Mouse (Mus musculus) embryo, embryonic 11.5 days (tissue): ENCODE measurements around the gene Slc9a3r1.

Experiments
- DNase-seq: peaks from one replicate; pipeline ENCODE4 v3.0.0-alpha.2; 2012; ENCODE audit warnings: low read depth, low spot score

The Slc9a3r1 gene

GRCm38 (mm10) chr11:115162832-115163480 lies at the start of gene Slc9a3r1:
TSS of gene Slc9a3r1 (plus strand) at chr11:115163341.
- peak; percentile 94 for DNase-seq

GRCm38 (mm10) chr11:115119409-115119808 lies 43.7 kb upstream of the Slc9a3r1 start:
- DNase-seq, result no peak

GRCm38 (mm10) chr11:115128483-115128882 lies 34.7 kb upstream of the Slc9a3r1 start:
- DNase-seq, result no peak

DNA sequence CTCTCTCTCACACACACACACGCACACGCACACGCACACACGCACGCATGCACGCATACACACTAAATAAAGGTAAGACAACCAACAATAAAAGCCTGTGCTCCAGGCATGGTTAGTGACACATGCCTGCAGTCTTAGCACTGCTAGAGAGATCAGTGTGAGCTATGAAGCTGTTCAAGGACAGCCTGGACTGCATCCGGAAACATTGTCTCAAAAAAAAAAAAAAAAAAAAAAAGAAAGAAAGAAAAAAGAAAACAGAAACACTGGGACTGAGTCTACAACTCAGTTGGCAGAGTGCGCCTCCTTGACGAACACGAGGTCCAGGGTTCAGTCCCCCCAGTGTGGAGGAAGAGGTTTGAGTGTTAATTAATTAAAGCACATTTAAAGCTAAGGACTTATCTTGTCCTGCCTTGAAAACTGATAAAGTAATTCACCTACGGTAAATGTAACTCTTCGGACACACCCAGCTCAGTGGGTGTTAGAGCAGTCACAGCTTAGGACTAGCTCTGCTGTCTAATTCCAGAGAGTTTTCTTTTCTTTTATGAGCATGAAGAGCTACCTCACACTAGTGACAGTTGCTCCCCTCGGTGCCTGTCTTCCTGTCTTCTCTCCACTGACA lies 33.5 kb upstream of the Slc9a3r1 start:
- no peak for DNase-seq

GRCm38 (mm10) chr11:115131768-115132381 lies 31.3 kb upstream of the Slc9a3r1 start:
- DNase-seq, result no peak

DNA sequence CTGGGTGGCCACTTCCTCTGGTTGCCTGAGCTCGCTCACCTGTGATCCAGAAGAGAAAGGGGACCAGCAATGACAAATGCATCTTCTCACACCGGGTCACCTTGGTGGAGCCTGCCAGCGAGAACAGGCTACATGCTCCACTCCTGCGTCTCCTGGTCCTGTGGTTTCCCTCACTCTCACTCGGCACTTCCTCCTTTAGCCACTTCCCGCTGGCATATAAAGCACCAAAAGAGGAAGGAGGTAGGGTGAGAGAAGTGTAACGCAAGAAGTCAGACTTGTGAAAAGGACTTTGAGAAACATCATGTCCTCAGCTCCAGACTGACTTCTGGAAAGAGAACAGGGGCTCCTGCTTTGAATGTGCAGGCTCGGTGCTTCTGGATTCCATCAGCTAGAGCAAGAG lies 29.3 kb upstream of the Slc9a3r1 start, which contains the start of gene Cd300lf:
TSS of gene Cd300lf (minus strand) at position 193 of the 400 bp plus-strand sequence.
- DNase-seq, result no peak

DNA sequence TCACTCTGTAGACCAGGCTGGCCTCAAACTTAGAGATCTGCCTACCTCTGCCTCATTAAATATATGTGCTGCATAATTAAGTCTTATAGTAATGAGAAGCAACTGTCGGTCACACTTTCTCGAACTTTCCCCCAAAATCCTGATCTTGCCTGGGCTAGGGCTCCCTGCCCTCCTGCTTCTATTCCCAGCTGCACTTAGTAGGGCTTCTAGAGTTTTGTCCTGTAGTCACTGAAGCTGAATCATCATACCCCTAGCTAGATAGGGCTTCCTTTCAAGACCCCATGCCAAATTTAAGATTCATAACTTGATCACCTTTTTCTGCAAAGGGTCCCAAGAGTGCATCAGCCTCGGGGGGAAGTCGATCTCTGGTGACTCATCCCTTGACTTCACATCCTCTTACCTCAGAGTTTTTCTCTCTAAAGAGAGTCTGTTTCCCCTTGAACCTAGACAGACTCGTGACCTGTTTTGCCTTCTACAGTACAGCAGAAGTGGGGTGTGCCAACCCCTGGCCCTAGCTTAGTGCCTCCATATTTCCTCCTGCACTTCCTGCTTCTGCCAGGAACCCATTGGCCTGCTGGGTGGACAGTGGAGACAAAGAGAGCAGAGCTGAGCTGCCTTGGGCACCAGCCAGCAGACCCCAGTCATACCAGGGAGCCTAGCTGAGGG lies 24.4 kb upstream of the Slc9a3r1 start:
- DNase-seq, result no peak

DNA sequence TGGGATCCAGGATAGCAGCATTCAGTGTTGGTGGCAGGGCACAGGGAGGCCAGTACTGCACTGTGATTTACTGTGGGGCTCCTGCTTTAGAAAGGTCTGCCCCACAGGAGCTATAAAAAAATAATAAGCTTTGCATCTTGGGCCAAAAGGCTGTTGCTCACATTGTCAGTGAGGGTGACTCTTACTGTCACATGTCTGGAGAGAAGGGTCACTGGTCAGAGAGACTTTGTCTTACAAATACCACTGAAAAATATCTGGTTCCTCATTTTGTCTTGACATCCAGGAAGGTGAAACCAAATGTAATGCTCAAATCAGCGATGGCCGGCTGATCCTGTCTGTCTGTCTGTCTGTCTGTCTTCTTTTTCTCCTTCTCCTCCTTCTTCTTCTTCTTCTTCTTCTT lies 21.2 kb upstream of the Slc9a3r1 start:
- DNase-seq, result no peak

- no peak for DNase-seq
Measured at GRCm38 (mm10) chr11:115147813-115148212, 15.3 kb upstream of the Slc9a3r1 start.

GRCm38 (mm10) chr11:115150741-115151254 lies 12.3 kb upstream of the Slc9a3r1 start:
- DNase-seq, result no peak

DNA sequence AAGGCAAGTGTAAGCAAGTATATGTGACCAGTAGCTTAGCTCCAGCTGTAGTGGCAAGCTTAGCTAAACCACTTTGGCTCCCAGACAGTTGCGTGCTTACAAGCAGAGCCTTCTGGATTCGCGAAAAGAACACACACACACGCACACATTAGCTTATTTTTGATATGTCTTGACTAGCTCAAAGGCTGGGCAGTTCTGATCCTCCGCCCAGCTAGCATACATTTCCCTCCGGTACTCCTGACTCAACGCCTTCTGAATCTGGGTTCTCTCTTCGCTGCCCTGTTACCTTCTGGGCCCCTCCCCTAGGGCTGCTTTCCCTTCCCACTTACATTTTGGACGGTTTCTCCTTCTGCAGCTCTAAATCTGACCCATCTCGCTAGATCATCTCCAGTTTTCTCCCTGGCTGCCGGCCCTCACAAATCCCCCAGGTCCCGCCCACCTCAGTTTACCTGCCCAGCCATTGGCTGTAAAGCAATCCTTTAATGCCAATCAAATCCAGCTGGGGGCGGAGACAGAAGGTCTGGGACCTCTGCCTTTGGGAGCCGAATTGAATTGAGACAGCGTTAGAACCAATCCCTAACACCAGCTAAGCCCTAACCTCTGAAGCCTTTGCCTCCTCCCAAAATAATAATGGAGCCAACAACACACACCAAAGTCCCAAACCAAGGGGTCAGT lies 11.2 kb upstream of the Slc9a3r1 start:
- no peak for DNase-seq

DNA sequence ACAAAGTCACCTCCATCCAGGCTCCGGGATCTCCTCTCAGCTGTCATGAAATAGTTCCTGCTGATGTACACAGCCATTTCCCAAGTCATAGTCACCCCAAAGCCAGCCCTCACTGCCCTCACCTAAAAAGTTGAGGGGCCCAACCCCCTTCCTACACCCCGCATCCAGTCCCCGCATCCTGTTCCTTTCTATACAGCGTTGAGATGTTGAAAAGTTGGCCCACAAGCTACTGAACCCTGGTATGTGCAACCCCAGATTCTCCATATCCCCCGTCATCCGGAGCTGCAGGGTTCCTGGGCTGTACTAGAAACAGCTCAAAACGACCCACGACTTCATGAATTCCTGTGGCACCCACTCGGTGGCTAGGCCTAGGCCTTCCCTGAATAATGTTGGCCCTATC lies 10.1 kb upstream of the Slc9a3r1 start:
- no peak for DNase-seq

DNA sequence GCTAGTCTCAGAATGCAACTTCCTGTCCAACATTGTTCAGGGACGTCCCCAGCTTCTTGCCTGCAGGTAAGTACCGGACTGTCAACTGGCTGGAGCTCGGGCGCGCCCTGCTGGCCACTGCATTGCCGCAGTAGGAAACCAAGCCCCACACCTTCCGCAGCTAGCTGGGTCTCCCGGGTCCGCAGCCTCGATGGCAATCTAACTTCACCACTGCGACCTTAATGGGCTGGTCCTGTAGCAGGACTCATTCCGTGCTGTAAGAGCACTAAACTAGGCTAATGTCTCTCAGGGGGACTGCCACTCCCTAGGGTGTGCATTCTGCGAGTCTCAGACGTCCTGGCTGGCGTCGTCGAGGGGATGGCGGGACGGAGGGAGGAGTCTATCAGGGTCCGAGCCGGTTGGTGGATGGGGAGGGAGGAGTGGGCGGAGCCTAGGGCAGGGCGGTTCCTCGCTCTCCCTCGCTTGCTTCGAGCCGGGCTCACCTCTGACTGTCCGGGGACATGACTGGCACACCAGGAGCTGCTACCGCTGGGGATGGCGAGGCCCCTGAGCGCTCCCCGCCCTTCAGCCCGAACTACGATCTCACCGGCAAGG lies 9.3 kb upstream of the Slc9a3r1 start:
- DNase-seq, result no peak

- no peak for DNase-seq
Measured at GRCm38 (mm10) chr11:115155053-115155634, 8.0 kb upstream of the Slc9a3r1 start.

DNA sequence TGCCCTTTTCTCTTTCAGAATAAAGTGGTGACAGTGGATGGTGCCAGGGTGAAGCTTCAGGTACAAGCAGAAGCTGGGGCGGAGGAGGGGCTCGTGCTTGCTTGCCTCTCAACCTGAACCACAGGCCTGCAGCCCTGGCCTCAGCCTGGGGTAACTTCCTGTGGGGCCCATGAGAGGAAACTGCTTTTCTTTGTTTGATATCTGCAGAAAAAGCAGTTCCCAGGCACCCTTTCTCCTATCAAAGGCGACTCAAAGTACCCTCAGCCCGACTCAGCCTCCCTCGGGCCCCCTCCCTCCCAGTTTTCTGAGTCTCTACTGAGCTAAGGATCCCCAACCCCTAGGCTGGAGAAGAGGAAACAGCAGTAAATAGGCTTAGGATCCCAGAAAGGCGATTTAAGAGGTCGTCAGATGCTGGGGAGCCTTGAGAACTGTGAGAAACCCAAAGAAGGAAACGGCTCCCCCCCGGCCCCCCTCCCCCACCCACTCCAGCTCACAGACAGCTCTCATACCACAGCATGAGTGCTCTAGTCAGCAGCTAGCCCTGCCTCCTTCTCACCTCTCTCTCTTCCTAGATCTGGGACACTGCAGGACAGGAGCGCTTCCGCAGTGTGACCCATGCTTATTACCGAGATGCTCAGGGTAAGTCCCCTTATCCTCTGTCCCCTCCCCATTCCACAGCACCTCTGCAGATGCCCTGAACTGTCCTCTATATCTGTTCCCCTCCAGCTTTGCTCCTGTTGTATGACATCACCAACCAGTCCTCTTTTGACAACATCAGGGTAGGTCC lies 5.0 kb upstream of the Slc9a3r1 start:
- DNase-seq, result no peak

DNA sequence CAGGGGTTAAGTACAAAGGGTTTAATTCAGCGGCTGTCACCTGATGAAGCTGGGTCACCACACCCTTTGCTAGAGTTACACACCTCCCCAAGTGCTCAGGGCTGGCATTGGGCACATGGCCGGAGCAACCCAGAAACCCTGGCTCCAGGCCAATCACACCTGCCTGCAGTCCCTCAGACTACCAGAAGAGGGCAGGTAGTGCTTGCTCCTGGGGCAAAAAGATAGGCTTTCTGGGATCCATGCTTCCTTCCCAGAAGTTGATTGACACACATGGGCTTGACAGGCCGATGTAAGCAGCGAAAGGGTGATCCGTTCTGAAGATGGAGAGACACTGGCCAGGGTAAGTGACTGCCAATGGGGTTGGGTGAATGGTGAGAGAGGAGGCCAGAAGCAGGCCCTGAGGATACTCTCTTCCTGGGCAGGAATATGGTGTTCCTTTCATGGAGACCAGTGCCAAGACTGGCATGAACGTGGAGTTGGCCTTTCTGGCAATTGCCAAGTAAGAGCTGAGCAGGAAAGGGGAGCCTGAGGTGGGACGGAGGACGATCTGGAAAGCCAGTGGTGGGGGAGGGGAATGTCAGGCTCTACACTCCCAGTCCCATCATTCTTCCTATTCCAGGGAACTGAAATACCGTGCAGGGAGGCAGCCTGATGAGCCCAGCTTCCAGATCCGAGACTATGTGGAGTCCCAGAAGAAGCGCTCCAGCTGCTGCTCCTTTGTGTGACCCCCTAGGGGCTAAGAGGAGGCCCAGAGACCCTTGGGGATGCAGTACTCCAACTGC lies 2.9 kb upstream of the Slc9a3r1 start:
- DNase-seq, result no peak

DNA sequence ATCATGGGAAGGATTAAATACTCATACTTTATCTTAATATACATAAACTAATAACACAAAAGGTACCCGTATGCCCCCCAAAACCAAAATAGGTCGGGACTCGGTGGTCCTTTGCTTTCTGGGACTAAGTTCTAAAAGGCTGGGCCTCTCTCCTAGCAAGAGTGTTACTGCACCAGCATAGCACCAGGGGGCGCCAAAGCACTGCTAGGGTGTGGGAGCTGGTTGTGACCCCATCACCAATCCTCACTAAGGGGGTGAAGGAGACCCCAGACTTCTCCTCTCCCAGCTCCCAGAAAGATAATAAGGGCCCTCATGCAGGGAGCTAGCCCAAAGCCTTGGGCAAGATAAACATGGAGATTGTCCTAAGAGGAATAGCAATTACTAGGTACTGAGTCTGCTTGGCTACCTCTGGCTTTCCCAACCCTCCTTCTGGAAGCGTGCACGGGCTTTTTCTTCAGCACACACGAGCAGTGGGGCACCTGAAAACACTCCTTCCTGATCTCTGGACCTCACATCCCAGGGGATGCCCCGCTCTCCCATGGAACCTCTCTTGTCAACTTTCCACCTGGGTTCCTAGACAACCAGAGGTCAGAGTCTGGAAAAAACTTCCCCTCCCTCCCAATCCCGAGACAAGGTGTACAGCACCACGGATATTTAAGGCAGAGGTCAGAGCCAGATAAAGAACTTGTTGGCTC lies 2.1 kb upstream of the Slc9a3r1 start:
- no peak for DNase-seq

DNA sequence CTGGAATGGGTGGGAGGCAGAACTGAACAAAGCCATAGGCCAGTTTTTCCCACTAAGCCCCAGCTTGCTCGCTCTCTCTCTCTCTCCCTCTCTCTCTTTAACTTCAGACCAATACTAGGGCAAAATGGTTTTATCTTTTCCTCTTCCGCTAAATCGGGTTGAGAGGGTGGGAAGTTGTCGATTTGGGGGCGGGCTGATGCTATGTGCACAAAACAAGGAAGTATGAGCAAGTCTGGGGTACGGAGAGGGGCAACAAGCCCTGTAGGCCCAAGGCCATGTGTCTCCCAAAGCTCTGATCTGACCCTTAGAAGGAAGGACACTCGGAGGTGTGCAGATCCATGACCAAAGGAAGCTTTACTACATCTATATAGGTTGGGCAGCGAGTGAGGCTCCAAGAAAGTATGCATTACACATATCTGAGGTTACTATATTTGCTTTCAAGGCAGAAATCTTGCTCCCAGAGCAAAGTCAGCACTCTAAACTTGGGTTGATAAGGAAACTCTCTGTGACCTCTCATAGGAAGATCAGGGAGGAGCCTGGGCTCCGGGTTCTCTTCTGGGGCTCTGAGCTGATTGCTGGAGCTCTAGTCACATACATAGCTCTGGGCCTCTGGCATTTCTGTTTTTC lies 1.4 kb upstream of the Slc9a3r1 start:
- DNase-seq, result no peak
